Mouse (Mus musculus) spleen, adult 2 months (tissue): ENCODE data around the gene Mrpl48. TPM values are rescaled to one million over a fixed set of nuclear protein-coding genes. Genes with fewer than 3 reads are reported as not detected.
A peak's percentile ranks its signal among the peaks of the same experiment; 100 is the strongest.

ENCODE experiments used
- DNase-seq, 2 experiments: peaks; one replicate each; pipeline versions ENCODE4 v3.0.0 to v3.0.0-alpha.2; 2012 to 2021; ENCODE audit warnings: low spot score in 2 of 2, low read depth in 1 of 2
- H3K27ac ChIP-seq: fragments of 200-500 bp; 2 replicates; pipeline ENCODE4 v1.5.1; 2012; ENCODE audit warnings: low read length, inconsistent platforms; ENCODE audit not compliant: insufficient read depth
- H3K27me3 ChIP-seq: fragments of 200-500 bp; 2 replicates; pipeline ENCODE4 v1.6.1; 2012; ENCODE audit warnings: mild to moderate bottlenecking, moderate library complexity, low read length, inconsistent platforms; ENCODE audit not compliant: control insufficient read depth, insufficient read depth
- H3K36me3 ChIP-seq: fragments of 200-500 bp; 2 replicates; pipeline ENCODE4 v1.6.1; 2012; ENCODE audit warnings: mild to moderate bottlenecking, low read length, inconsistent platforms; ENCODE audit not compliant: control insufficient read depth, insufficient read depth
- H3K4me1 ChIP-seq: fragments of 200-500 bp; 2 replicates; pipeline ENCODE4 v1.6.1; 2011; ENCODE audit warnings: inconsistent platforms; ENCODE audit not compliant: control insufficient read depth, insufficient read depth, insufficient read length
- H3K4me3 ChIP-seq: fragments of 200-500 bp; 2 replicates; pipeline ENCODE4 v1.5.1; 2011; ENCODE audit warnings: mild to moderate bottlenecking, inconsistent platforms; ENCODE audit not compliant: insufficient read depth, insufficient read length; ENCODE audit errors: extremely low read depth
- CTCF ChIP-seq: fragments of 200-500 bp; IDR thresholded peaks from 2 replicates; pipeline ENCODE4 v1.5.1; 2011; ENCODE audit warnings: mild to moderate bottlenecking, inconsistent platforms; ENCODE audit not compliant: insufficient read depth, insufficient read length, insufficient replicate concordance; ENCODE audit errors: extremely low read depth
- POLR2A ChIP-seq: fragments of 200-500 bp; IDR thresholded peaks from 2 replicates; pipeline ENCODE4 v1.6.1; 2011; ENCODE audit warnings: low read depth, low read length, inconsistent platforms
- WGBS: fragments of 180-500 bp; shearing (Covaris S2); methylation state at CpG from one replicate; pipeline ENCODE4 v1.1.7; 2018; 5-methylcytosine and 5-hydroxymethylcytosine counted together
- polyA plus RNA-seq: library from polyadenylated mRNA; depleted of rRNA; stranded (reverse); fragments of >200 nt; gene quantifications from 2 replicates; pipeline ENCODE4 v1.2.3, GENCODE M21; 2012; rRNA removed

Gene Mrpl48
- polyA plus RNA-seq, result 3.2 and 4.3 TPM in 2 replicates

DNA sequence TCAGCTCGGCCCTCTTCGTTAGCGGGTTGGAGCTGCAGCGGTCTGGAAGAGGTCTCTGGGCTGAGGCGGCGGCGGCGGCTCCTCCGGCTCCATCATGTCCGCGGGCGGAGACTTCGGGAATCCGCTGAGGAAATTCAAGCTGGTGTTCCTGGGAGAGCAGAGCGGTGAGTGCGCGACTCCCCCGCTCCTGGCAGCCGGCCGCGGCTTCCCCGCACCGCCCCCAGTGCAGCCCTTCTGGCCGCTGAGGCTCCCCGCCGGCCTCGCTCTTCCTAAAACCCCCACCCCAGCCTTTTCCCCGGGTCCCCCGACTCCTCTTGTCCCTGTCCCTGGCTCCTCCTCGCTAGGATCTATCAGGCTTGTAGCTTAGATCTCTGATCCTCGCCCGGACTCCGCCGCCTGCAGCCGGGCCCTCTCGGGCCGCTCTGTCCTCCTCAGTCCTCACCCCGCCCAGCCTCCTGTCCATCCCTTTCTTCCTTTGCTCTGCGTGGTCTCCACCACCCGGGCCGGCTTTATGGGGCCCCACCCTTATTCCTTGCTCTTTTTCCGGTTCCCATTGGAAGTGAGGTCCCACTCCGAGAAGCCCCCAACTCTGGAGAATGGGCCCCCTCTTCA lies at the start of gene Mrpl48:
TSS of gene Mrpl48 (minus strand) at position 172 of the 612 bp plus-strand sequence.
- H3K27ac ChIP-seq, result peak within 1 kb of the TSS; percentile 83
- no peaks in the 10 kb centered on the region for H3K27me3 ChIP-seq
- WGBS, result under 1% methylated on average over 42 of the region's 43 CpGs
- H3K36me3 ChIP-seq, result no peaks in the 10 kb centered on the region
- TF ChIP-seq CTCF (no peak), POLR2A (no peak)
- DNase-seq, result peak in 1 of 2 experiments; percentile 26
- H3K4me1 ChIP-seq, result peaks cover 4% of the 10 kb centered on the region; the same call in 1 of the 2 replicates
- H3K4me3 ChIP-seq, result peak within 1 kb of the TSS; percentile 79

DNA sequence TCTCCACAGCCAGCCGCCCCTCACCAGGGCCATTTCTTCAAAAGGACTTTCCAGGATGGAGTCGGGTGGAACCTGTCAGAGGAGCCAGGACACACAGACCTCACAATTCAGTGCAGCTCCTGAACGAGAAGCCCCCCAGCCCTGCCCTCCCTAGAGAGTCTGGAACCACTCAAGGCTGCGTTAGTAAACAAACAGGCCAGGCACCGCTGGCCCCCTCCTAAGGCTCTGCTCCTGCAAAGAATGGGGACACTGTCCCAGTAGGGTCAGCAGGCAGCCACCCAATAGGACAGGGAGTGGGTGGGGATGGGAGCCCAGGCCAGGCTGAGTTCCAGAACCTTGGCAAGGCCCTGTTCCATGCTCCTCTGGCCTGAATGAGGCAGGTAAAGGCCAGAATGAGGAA lies 48.6 kb upstream of the Mrpl48 start:
- H3K36me3 ChIP-seq, result no peaks in the 10 kb centered on the region
- 86% methylated on average over 5 of the region's 5 CpGs for WGBS
- TF ChIP-seq POLR2A (no peak), CTCF (no peak)
- H3K27ac ChIP-seq, result no peak overlapping the region
- no peak overlapping the region for H3K4me3 ChIP-seq
- H3K27me3 ChIP-seq, result no peaks in the 10 kb centered on the region
- H3K4me1 ChIP-seq, result peaks cover 2% of the 10 kb centered on the region; the same call in 1 of the 2 replicates
- no peak for DNase-seq

DNA sequence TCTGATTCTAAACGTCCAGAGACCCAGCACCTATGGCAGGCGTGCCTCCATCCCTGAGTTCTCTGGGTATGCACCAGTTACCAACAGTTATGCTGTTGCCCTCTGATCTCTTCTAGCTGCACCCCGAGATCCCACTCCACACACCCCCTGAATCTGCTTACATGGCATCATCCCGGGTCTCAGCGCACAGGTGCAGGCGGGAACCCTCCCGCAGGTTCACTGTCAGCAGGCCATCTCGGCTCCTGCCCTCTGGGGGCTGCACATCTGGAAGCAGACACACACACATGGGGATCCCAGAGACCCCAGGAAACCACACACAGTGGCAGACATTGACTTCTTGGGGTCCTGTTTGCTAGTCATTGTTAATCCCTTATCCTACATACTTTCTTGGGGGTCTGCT lies 46.3 kb upstream of the Mrpl48 start:
- 93% methylated on average over 8 of the region's 8 CpGs for WGBS
- Histone ChIP-seq H3K27ac (no peak overlapping the region), H3K4me1 (peaks cover 2% of the 10 kb centered on the region; the same call in 1 of the 2 replicates), H3K27me3 (no peaks in the 10 kb centered on the region), H3K4me3 (no peak overlapping the region), H3K36me3 (no peaks in the 10 kb centered on the region)
- no peak for DNase-seq
- TF ChIP-seq CTCF (no peak), POLR2A (no peak)

DNA sequence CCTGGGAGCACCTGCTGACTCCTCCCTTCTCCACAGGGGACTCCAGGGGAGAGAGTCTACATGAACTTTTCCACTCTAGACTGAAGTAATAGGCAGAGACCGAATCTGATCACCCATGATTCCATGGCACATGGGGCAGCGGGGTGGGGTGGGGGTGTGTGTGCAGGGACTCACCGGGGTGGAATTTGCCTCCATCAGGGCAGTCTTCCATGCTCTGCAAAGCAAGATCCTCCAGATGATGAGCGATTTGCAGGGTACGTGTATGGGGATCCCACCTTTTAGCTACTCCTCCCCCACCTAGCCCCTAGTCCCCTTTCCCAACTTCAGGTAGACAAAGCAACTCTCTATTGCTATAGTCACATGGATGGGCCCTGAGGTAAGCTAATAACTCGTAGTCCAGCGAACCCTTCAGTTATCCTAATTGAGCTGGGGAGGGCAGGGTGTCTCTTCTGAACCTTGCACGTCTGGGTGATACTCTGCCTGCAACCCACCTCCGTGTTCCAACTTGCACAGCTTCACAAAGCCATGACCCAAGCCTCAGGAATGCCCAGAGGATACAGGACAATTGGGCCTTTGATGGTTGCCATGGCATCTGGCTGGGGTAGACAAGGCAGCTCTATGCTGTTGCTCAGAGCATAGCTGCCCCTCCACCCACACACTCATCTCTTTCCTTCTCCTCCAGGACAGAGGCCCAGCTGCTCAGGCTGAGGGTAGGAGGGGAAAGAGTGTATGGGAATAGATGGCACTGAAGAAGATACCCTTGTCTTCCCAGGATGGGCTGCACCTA lies 45.6 kb upstream of the Mrpl48 start:
- TF ChIP-seq POLR2A (no peak), CTCF (no peak)
- no peak overlapping the region for H3K4me3 ChIP-seq

DNA sequence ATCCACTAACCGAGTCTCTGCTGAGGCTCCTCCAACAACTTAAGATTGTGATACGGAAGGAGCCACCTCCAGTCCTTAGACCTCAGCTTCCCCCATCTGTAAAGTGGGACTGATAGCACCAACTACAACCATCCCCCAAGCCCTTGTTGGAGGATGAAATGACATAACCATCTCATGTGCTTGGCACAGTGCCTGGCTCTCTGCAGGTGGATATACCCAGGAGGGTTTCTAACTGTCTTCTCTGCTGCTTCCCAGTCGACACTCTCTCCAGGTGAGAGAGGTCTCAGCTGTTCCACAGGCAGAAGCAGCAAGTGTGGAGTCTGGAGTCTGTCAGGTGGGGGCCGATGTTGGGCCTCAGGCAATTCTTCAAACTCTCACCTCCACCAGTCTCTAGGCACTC lies 42.9 kb upstream of the Mrpl48 start:
- Histone ChIP-seq H3K36me3 (no peaks in the 10 kb centered on the region), H3K4me3 (no peak overlapping the region), H3K27me3 (no peaks in the 10 kb centered on the region), H3K27ac (no peak overlapping the region), H3K4me1 (peaks cover 2% of the 10 kb centered on the region; the same call in 1 of the 2 replicates)
- no peak for DNase-seq
- 52% methylated on average over 4 of the region's 4 CpGs for WGBS
- TF ChIP-seq POLR2A (no peak), CTCF (no peak)

More for the DNA sequence above, 45.6 kb upstream of the Mrpl48 start:
- Histone ChIP-seq H3K27ac (no peak overlapping the region), H3K4me1 (peaks cover 2% of the 10 kb centered on the region; the same call in 1 of the 2 replicates), H3K27me3 (no peaks in the 10 kb centered on the region), H3K36me3 (no peaks in the 10 kb centered on the region)
- no peak for DNase-seq
- WGBS, result 95% methylated on average over 9 of the region's 9 CpGs

DNA sequence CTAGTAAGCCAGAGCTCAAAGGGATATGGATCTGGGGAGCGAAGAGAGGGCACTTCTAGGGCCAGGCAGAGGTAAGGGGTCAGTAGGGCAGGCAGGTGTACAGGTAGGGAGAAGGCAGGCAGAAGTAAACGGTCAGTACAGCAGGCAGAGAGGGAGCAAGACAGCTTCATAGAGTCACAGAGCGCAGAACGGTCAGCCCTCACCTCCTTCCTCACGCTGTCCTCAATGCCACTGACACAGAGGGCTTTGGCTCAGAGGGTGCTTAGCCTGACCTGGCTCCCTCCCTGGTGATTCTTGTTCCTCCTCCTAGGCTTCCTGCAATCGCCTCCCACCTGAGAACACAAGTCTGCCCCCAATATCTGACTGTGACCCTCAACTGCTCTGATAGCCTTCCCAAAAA lies 42.3 kb upstream of the Mrpl48 start:
- Histone ChIP-seq H3K27ac (no peak overlapping the region), H3K4me1 (no peaks in the 10 kb centered on the region), H3K36me3 (no peaks in the 10 kb centered on the region), H3K4me3 (no peak overlapping the region), H3K27me3 (no peaks in the 10 kb centered on the region)
- TF ChIP-seq POLR2A, result no peak
- TF ChIP-seq CTCF, result no peak
- 88% methylated on average over 6 of the region's 6 CpGs for WGBS
- no peak for DNase-seq
